ENCODE assay signal across 13 mouse cellular contexts in the genomic region with DNA sequence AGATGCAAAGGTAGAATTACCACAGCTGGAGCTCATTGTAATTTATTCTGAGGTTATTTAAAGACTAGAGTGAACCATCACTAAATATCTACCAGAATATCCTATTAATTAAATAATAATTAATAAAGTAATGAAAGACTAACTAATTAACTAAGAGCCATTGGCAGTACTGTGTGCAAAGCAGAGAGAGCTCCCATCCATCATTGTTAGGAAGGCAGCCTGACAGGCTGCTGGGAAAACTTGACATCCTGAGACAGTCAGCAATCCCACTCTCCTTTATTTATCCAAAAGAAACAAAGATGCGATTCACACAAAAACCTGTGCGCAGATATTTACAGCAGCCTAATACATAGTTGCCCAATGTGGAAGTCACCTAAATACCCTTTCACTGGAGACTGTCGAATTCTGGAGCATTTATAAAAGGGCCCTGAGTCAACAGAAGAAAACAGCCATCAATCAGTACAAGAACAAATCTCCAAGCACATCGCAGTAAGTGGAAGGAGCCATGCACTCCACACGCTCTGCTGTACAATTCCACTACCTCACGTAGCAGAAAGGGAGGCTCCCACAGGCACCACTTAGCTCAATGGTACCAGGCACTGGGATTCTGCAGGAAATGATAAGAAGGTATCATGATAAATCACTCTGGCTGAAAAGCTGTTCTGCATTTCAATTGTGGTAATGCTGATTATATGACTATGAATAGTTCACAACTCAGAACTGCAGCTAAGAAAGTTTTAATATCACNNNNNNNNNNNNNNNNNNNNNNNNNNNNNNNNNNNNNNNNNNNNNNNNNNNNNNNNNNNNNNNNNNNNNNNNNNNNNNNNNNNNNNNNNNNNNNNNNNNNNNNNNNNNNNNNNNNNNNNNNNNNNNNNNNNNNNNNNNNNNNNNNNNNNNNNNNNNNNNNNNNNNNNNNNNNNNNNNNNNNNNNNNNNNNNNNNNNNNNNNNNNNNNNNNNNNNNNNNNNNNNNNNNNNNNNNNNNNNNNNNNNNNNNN. TPM values are rescaled to one million over a fixed set of nuclear protein-coding genes. Genes with fewer than 3 reads are reported as not detected.
DNase-seq lines count a peak whose midpoint lies in the region; ATAC-seq and TF ChIP-seq lines count a peak whose summit lies in the region.
"Had no signal": no experiment of that assay in that cellular context is flagged by ENCODE, and none has a peak within 500 bp of the region (broad histone marks: within the 10 kb centered on the region; RNA-seq: fewer than 3 reads in every experiment).

No protein-coding gene starts in this region.

- H3K9me3 ChIP-seq in heart, embryonic 12.5 days (replicated peaks), result 0 out of 2 replicates have a peak, but pooled peaks cover 3% of the 10 kb centered on the region
- no peaks in the 10 kb centered on the region for H3K9me3 ChIP-seq in hindbrain, embryonic 10.5 days
- H3K9me3 ChIP-seq in midbrain, embryonic 15.5 days, result no peaks in the 10 kb centered on the region
- H3K9me3 ChIP-seq: limb, embryonic 15.5 days had no signal

- peak; percentile 69; the same call in 1 of the 2 replicates for ATAC-seq in heart, embryonic 12.5 days (ENCODE audit: insufficient number of reproducible peaks, low FRiP score)
- ATAC-seq in midbrain, embryonic 15.5 days (replicated peaks), result peak; percentile 79
- no peak for ATAC-seq in monocyte, adult 5-6 weeks (replicated peaks; ENCODE audit: insufficient number of reproducible peaks, low FRiP score, low TSS enrichment, poor library complexity, severe bottlenecking)
- ATAC-seq: CD4-positive, CD25-positive, alpha-beta regulatory T cell, adult 4 months had no signal

- H3K36me3 ChIP-seq in heart, embryonic 12.5 days, result no peaks in the 10 kb centered on the region
- no peaks in the 10 kb centered on the region for H3K36me3 ChIP-seq in heart, adult 2 months (ENCODE audit: control insufficient read depth, insufficient read depth, low read length)
- no peaks in the 10 kb centered on the region for H3K36me3 ChIP-seq in hindbrain, embryonic 10.5 days
- H3K36me3 ChIP-seq in midbrain, embryonic 15.5 days (replicated peaks), result no peaks in the 10 kb centered on the region
- no peaks in the 10 kb centered on the region for H3K36me3 ChIP-seq in thymus, adult 2 months (ENCODE audit: control insufficient read depth, insufficient read depth, low read length)
- H3K36me3 ChIP-seq: limb, embryonic 15.5 days had no signal

- H3K9ac ChIP-seq in heart, embryonic 12.5 days, result no peak overlapping the region
- H3K9ac ChIP-seq in heart, adult 2 months (ENCODE audit: low read depth, low read length), result no peak overlapping the region
- no peak overlapping the region for H3K9ac ChIP-seq in midbrain, embryonic 15.5 days
- H3K9ac ChIP-seq: limb, embryonic 15.5 days had no signal

- H3K27me3 ChIP-seq in heart, embryonic 12.5 days (replicated peaks), result no peaks in the 10 kb centered on the region
- H3K27me3 ChIP-seq in heart, adult 2 months (ENCODE audit: control insufficient read depth, insufficient read depth, low read length), result no peaks in the 10 kb centered on the region
- no peaks in the 10 kb centered on the region for H3K27me3 ChIP-seq in hindbrain, embryonic 10.5 days (ENCODE audit: insufficient read depth, poor library complexity, severe bottlenecking)
- H3K27me3 ChIP-seq in midbrain, embryonic 15.5 days (replicated peaks), result no peaks in the 10 kb centered on the region
- no peaks in the 10 kb centered on the region for H3K27me3 ChIP-seq in thymus, adult 2 months (ENCODE audit: control insufficient read depth, insufficient read depth, low read length)
- H3K27me3 ChIP-seq: limb, embryonic 15.5 days had no signal

- TF ChIP-seq EP300 in heart, adult 2 months (IDR thresholded peaks at IDR 0.05; ENCODE audit: insufficient read depth, low read depth, low read length), result no peak

- TF ChIP-seq POLR2A in heart, adult 2 months (IDR thresholded peaks at IDR 0.05; ENCODE audit: insufficient read depth, low read depth, low read length), result no peak
- TF ChIP-seq POLR2A in thymus, adult 2 months (IDR thresholded peaks at IDR 0.05; ENCODE audit: control insufficient read depth, extremely low read depth, insufficient read depth, low read length, poor library complexity), result no peak

- no peaks in the 10 kb centered on the region for H3K79me2 ChIP-seq in heart, adult 2 months (replicated peaks; ENCODE audit: control insufficient read depth, insufficient read depth, low read length)

- no peak for DNase-seq in heart, adult 2 months
- peak; percentile 4 for DNase-seq in MEL-GATA-1-ER (ENCODE audit: extremely low read depth, low read depth)
- DNase-seq in hindbrain, embryonic 10.5 days (ENCODE audit: low spot score), result no peak
- no peak for DNase-seq in cerebellum, adult 8-10 months
- no peak for DNase-seq in thymus, adult 2 months
- DNase-seq: layer of hippocampus, adult 9-11 months had no signal

- H3K4me3 ChIP-seq in heart, embryonic 12.5 days, result no peak overlapping the region
- H3K4me3 ChIP-seq in heart, adult 2 months, result no peak overlapping the region
- H3K4me3 ChIP-seq in hindbrain, embryonic 10.5 days, result no peak overlapping the region
- H3K4me3 ChIP-seq in midbrain, embryonic 15.5 days, result no peak overlapping the region
- no peak overlapping the region for H3K4me3 ChIP-seq in thymus, adult 2 months (ENCODE audit: control insufficient read depth, insufficient read depth, low read length)
- H3K4me3 ChIP-seq: erythroblast, embryonic 14.5 days; limb, embryonic 15.5 days had no signal

- intact Hi-C loops in heart, adult 2 months (cut with DNase I), result no loop called here

- peak overlapping the region; percentile 40 for H3K4me2 ChIP-seq in heart, embryonic 12.5 days
- no peak overlapping the region for H3K4me2 ChIP-seq in midbrain, embryonic 15.5 days
- H3K4me2 ChIP-seq: limb, embryonic 15.5 days had no signal

- H3K4me1 ChIP-seq in heart, embryonic 12.5 days (replicated peaks), result peaks cover 11% of the 10 kb centered on the region
- no peaks in the 10 kb centered on the region for H3K4me1 ChIP-seq in heart, adult 2 months (ENCODE audit: control insufficient read depth, insufficient read depth, low read length)
- H3K4me1 ChIP-seq in hindbrain, embryonic 10.5 days (replicated peaks), result peaks cover 11% of the 10 kb centered on the region
- peaks cover 11% of the 10 kb centered on the region for H3K4me1 ChIP-seq in midbrain, embryonic 15.5 days
- peaks cover 8% of the 10 kb centered on the region for H3K4me1 ChIP-seq in thymus, adult 2 months (replicated peaks; ENCODE audit: control insufficient read depth, insufficient read depth, low read length)
- H3K4me1 ChIP-seq: limb, embryonic 15.5 days had no signal

- WGBS in heart, embryonic 12.5 days, result 23% methylated on average over 6 of the region's 6 CpGs
- WGBS in heart, adult 2 months, result 30% methylated on average over 6 of the region's 6 CpGs
- WGBS in hindbrain, embryonic 10.5 days, result 48% methylated on average over 6 of the region's 6 CpGs
- 33% methylated on average over 6 of the region's 6 CpGs for WGBS in midbrain, embryonic 15.5 days
- WGBS in thymus, adult 2 months, result 76% methylated on average over 6 of the region's 6 CpGs

- H3K27ac ChIP-seq in heart, embryonic 12.5 days (ENCODE audit: poor library complexity, severe bottlenecking), result peak overlapping the region; percentile 57
- no peak overlapping the region for H3K27ac ChIP-seq in heart, adult 2 months
- 0 out of 2 replicates have a peak overlapping the region, but pooled peaks have one; percentile 5 for H3K27ac ChIP-seq in hindbrain, embryonic 10.5 days
- peak overlapping the region; percentile 73 for H3K27ac ChIP-seq in midbrain, embryonic 15.5 days
- no peak overlapping the region for H3K27ac ChIP-seq in thymus, adult 2 months (ENCODE audit: control insufficient read depth, insufficient read depth, low read length)
- H3K27ac ChIP-seq: limb, embryonic 15.5 days; macrophage had no signal

- TF ChIP-seq CTCF in heart, adult 2 months (IDR thresholded peaks at IDR 0.05), result no peak
- no peak for TF ChIP-seq CTCF in thymus, adult 2 months (IDR thresholded peaks at IDR 0.05; ENCODE audit: borderline replicate concordance, control insufficient read depth, extremely low read depth, insufficient read depth, low read length, poor library complexity)

RNA-seq across cellular contexts. Expression of a gene that starts 15.7 kb away (rescaled TPM):
- 3.7 and 4.0 TPM in 2 replicates for polyA plus RNA-seq in heart, embryonic 12.5 days (2016; fragmentation: Nextera tagmentation; extraction: Ambion mirVana)
- total RNA-seq in heart, adult 2 months (2021), result under 1 TPM; 0.10 to 0.11 TPM
- 0.10 and 0.15 TPM in 2 replicates for polyA plus RNA-seq in heart, adult 2 months (2012; rRNA removed)
- polyA plus RNA-seq in hindbrain, embryonic 10.5 days (2016; fragmentation: Nextera tagmentation; extraction: Ambion mirVana), result 3.6 and 5.4 TPM in 2 replicates
- polyA plus RNA-seq in midbrain, embryonic 15.5 days (2015; fragmentation: Nextera tagmentation; extraction: Ambion mirVana), result 8.8 and 9.2 TPM in 2 replicates
- total RNA-seq in monocyte, adult 5-6 weeks (2017), result 0.49 to 0.96 TPM in 2 of 3 replicates, not detected in the other
- polyA plus RNA-seq in thymus, adult 2 months (2012; rRNA removed), result 22.6 and 26.4 TPM in 2 replicates
- polyA plus RNA-seq: erythroblast, embryonic 14.5 days had no signal

Comparison
In these comparisons a context has a peak if more than half of its experiments do, and no peak if none do; other contexts are left out.
1. H3K27ac ChIP-seq: peak in heart, embryonic 12.5 days (single experiment), hindbrain, embryonic 10.5 days (single experiment) and midbrain, embryonic 15.5 days (single experiment); none in heart, adult 2 months (single experiment) and thymus, adult 2 months (single experiment).